Mouse (Mus musculus): ENCODE results near the gene Cdkn1a. TPM values are rescaled to one million over a fixed set of nuclear protein-coding genes. Genes with fewer than 3 reads are reported as not detected.

Cdkn1a gene
- total RNA-seq, 2 experiments from 2014 or later: 55.9 to 57.1 TPM

GRCm38 (mm10) chr17:29120666-29121065 lies 29.9 kb downstream of the Cdkn1a start:
- peak; percentile 25 for DNase-seq

DNA sequence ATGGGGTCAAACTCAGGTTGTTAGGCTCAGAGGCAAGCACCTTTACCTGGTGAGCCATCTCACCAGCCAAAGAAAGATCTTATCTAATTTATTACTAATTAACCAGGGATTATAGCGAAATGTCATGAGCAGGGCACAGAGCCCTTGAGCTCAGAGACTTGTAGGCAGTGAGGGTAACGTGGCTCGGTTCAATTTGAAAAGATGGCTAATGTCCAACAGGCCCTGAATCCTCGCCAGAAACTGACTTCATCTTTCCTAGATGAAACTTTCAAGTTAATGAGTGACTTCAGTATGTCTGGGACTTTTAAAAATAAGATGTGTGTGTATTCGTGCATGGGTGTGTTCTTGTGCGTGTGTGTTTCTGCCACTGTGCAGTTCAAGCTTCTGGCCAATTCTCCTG lies 32.0 kb downstream of the Cdkn1a start:
- peak; percentile 70 for DNase-seq

DNA sequence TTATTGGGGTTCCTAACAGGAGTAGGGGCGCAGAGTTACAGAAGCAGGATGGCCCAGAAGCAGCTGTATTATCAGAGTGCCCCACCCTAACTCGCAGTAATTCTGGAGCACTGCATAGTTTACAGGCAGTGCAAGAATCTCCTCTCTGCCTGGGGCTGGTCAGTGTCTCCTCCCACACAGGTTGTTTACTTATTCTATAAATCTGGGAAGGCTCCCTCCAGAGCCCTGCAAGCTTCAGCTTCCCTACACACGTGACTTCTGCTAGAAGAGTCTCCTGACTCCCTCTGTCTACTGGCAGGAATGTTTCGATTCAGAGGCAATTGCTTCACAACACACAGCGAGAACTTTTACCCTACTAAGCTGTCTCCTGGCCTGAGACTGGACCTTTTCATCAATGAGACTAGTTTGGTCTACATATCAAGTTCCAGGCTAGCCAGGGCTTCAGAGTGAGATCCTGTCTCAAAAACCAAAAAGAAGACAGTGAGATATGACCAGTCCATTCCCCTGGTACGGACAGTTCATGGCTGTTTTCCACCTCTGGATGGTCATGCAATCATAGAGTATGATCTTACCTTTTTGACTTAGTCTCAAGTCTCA lies 32.9 kb downstream of the Cdkn1a start:
- peak; percentile 2 for DNase-seq

- peak; percentile 1 for DNase-seq
Observed at GRCm38 (mm10) chr17:29126561-29126960, 35.8 kb downstream of the Cdkn1a start.

DNA sequence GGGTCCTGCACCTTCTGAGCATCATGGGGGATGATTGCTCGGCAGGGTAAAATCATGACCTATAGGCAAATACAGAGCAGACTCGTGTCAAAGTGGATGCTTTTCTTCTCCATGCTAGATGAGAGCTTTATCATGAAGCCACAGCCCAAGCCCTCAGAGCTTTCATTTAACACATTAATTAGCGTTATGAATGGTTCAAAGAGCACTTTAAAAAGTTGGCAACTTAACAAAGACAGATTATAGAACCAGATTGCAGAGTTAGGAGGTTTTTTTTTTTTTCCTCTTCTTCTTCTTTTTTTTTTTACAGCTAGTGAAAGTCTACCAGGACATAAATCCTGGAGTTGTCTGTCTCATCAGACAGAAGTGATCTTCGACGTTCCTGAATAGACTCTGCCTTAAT lies 38.6 kb downstream of the Cdkn1a start:
- DNase-seq: no peak

GRCm38 (mm10) chr17:29135066-29135465 lies 44.3 kb downstream of the Cdkn1a start:
- no peak for DNase-seq

GRCm38 (mm10) chr17:29136236-29136635 lies 45.5 kb downstream of the Cdkn1a start:
- peak; percentile 83 for DNase-seq

DNA sequence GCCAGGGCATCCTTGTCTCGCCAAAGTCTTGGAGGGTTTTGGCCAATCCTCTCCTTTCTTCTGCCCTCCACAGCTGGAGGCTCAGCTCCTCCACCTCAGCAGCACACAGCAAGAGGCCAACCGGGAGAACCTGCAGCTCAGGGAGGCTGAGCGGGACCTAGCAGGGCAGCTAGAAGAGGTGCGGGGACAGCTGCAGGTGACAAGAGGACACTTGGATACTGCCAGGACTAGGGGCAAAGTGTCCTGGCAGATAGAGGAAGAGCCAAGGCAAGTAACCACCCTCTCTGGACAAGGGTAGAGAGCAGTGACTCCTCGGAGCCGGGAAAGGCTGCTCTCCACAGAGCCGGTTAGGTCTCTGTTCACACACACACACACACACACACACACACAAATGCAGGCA lies 47.1 kb downstream of the Cdkn1a start:
- no peak for DNase-seq

- DNase-seq: no peak
Observed at GRCm38 (mm10) chr17:29141577-29141976, 50.8 kb downstream of the Cdkn1a start.

- DNase-seq: no peak
Observed at GRCm38 (mm10) chr17:29143266-29143665, 52.5 kb downstream of the Cdkn1a start.

GRCm38 (mm10) chr17:29145101-29145500 lies 54.3 kb downstream of the Cdkn1a start:
- no peak for DNase-seq

DNA sequence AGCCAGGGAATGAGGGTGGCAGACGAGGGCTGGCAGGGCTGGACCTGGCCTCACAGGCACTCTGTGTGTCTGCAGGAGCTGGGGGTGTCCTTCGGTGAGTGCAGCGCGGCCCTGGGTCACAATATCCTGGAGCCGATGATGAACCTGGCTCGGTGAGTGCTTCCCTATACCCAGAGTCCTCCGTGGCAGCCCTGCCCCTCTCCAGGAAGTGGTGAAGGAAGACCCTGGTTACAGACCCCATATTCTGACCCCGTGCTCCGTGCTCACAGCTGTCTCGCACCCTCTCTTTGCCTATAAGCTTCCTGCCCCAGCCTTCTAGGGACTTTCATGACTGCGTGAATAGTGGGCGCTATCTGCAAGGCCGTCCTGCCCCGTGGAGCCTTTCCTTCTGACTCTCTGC lies 56.5 kb downstream of the Cdkn1a start:
- no peak for DNase-seq

GRCm38 (mm10) chr17:29147773-29148172 lies 57.0 kb downstream of the Cdkn1a start:
- DNase-seq: no peak

GRCm38 (mm10) chr17:29149766-29150165 lies 59.0 kb downstream of the Cdkn1a start:
- no peak for DNase-seq

Other genes starting within 250 kb of the Cdkn1a start
- gene Pnpla1, start 232.6 kb upstream of the Cdkn1a start, total RNA-seq (2021): under 1 TPM in 1 of 2 experiments, not detected in 1; 0.07 TPM
- gene 4930539E08Rik, start 175.7 kb upstream of the Cdkn1a start, total RNA-seq (2021): under 1 TPM in 1 of 2 experiments, not detected in 1; 0.12 TPM
- not detected for gene Pxt1, start 147.1 kb upstream of the Cdkn1a start, total RNA-seq (2021)
- 10 to 100 TPM; 63.1 to 65.3 TPM for gene Kctd20, start 139.0 kb upstream of the Cdkn1a start, total RNA-seq (2021)
- gene Stk38, start 83.0 kb upstream of the Cdkn1a start, total RNA-seq (2021): 10 to 100 TPM; 64.3 to 67.4 TPM
- 100 to 1,000 TPM; 224 to 227 TPM for gene Srsf3, start 58.3 kb upstream of the Cdkn1a start, total RNA-seq (2021)
- gene Rab44, start 23.2 kb downstream of the Cdkn1a start, total RNA-seq (2021): under 1 TPM; 0.47 to 0.57 TPM
- gene Cpne5, start 147.2 kb downstream of the Cdkn1a start, total RNA-seq (2021): 1 to 10 TPM; 5.9 to 8.4 TPM
- gene Ppil1, start 173.2 kb downstream of the Cdkn1a start, total RNA-seq (2021): 10 to 100 TPM; 39.5 to 39.6 TPM
- 100 to 1,000 TPM; 158 to 161 TPM for gene BC004004, start 177.8 kb downstream of the Cdkn1a start, total RNA-seq (2021)
- 10 to 100 TPM in 1 of 2 experiments, 1 to 10 TPM in 1; 8.8 to 10.2 TPM for gene Pi16, start 226.7 kb downstream of the Cdkn1a start, total RNA-seq (2021)

All from heart, postnatal 4 days (tissue).